Mouse (Mus musculus): ENCODE measurements at regions not wholly inside any gene's neighbourhood (a gene's known extent, or its start where the extent isn't known, plus 50 kb on each side); places are given as distances from the start of the nearest gene placed in this dataset.
"Not testable (repeated sequence)": the region's sequence is repeated elsewhere in the genome, so short reads cannot be mapped to it uniquely, and the experiment has no call there.

- no peak for ATAC-seq (ENCODE audit: extremely low read depth, insufficient number of reproducible peaks, low FRiP score, low TSS enrichment)
- Histone ChIP-seq H3K36me3 (no peaks in the 10 kb centered on the region), H3K9me3 (no peaks in the 10 kb centered on the region), H3K27me3 (replicated peaks) (no peaks in the 10 kb centered on the region), H3K4me3 (no peak overlapping the region), H3K4me1 (no peaks in the 10 kb centered on the region), H3K27ac (replicated peaks) (no peak overlapping the region), H3K4me2 (no peak overlapping the region), H3K9ac (no peak overlapping the region)
- 89% methylated on average over 1 of the region's 1 CpGs for WGBS
Measured at GRCm38 (mm10) chr13:81013953-81014352, 130.8 kb downstream of the Arrdc3 start.

- no peaks in the 10 kb centered on the region for H3K4me1 ChIP-seq
- no peak overlapping the region for H3K9ac ChIP-seq
- no peaks in the 10 kb centered on the region for H3K27me3 ChIP-seq (replicated peaks)
- H3K4me2 ChIP-seq: no peak overlapping the region
- no peak for ATAC-seq (ENCODE audit: extremely low read depth, insufficient number of reproducible peaks, low FRiP score, low TSS enrichment)
- no peak overlapping the region for H3K27ac ChIP-seq (replicated peaks)
- no peaks in the 10 kb centered on the region for H3K36me3 ChIP-seq
- WGBS: 76% methylated on average over 3 of the region's 3 CpGs
- H3K4me3 ChIP-seq: no peak overlapping the region
- no peaks in the 10 kb centered on the region for H3K9me3 ChIP-seq
Measured at GRCm38 (mm10) chr13:81020106-81020747, 137.0 kb downstream of the Arrdc3 start.

GRCm38 (mm10) chr13:81020811-81021210, 137.6 kb downstream of the Arrdc3 start:
- no peak overlapping the region for H3K4me3 ChIP-seq
- no peak for ATAC-seq (ENCODE audit: extremely low read depth, insufficient number of reproducible peaks, low FRiP score, low TSS enrichment)
- no peaks in the 10 kb centered on the region for H3K4me1 ChIP-seq
- no peaks in the 10 kb centered on the region for H3K9me3 ChIP-seq
- no peak overlapping the region for H3K4me2 ChIP-seq
- no peaks in the 10 kb centered on the region for H3K36me3 ChIP-seq
- H3K27me3 ChIP-seq (replicated peaks): no peaks in the 10 kb centered on the region
- WGBS: 81% methylated on average over 2 of the region's 2 CpGs
- no peak overlapping the region for H3K27ac ChIP-seq (replicated peaks)
- H3K9ac ChIP-seq: no peak overlapping the region

- Histone ChIP-seq H3K36me3 (no peaks in the 10 kb centered on the region), H3K27me3 (replicated peaks) (no peaks in the 10 kb centered on the region), H3K9ac (no peak overlapping the region), H3K4me3 (no peak overlapping the region), H3K4me1 (no peaks in the 10 kb centered on the region), H3K27ac (replicated peaks) (no peak overlapping the region), H3K9me3 (no peaks in the 10 kb centered on the region), H3K4me2 (no peak overlapping the region)
- ATAC-seq (ENCODE audit: extremely low read depth, insufficient number of reproducible peaks, low FRiP score, low TSS enrichment): no peak
- WGBS: 68% methylated on average over 1 of the region's 1 CpGs
Measured at GRCm38 (mm10) chr13:81022410-81022809, 139.2 kb downstream of the Arrdc3 start.

GRCm38 (mm10) chr13:81025241-81025760, 142.1 kb downstream of the Arrdc3 start:
- not testable (repeated sequence) for H3K9ac ChIP-seq; H3K36me3 ChIP-seq; H3K4me2 ChIP-seq; H3K27me3 ChIP-seq (replicated peaks); H3K4me1 ChIP-seq; H3K4me3 ChIP-seq; ATAC-seq (ENCODE audit: extremely low read depth, insufficient number of reproducible peaks, low FRiP score, low TSS enrichment); H3K9me3 ChIP-seq; H3K27ac ChIP-seq (replicated peaks)
- 88% methylated on average over 14 of the region's 14 CpGs for WGBS

GRCm38 (mm10) chr13:81037316-81037715, 154.1 kb downstream of the Arrdc3 start:
- Histone ChIP-seq H3K9me3 (no peaks in the 10 kb centered on the region), H3K4me3 (no peak overlapping the region), H3K4me2 (no peak overlapping the region), H3K27me3 (replicated peaks) (no peaks in the 10 kb centered on the region), H3K4me1 (no peaks in the 10 kb centered on the region), H3K36me3 (no peaks in the 10 kb centered on the region), H3K27ac (replicated peaks) (no peak overlapping the region), H3K9ac (no peak overlapping the region)
- ATAC-seq (ENCODE audit: extremely low read depth, insufficient number of reproducible peaks, low FRiP score, low TSS enrichment): no peak
- WGBS: 84% methylated on average over 1 of the region's 1 CpGs

- no peak overlapping the region for H3K4me3 ChIP-seq
- H3K4me1 ChIP-seq: no peaks in the 10 kb centered on the region
- 78% methylated on average over 4 of the region's 4 CpGs for WGBS
- no peaks in the 10 kb centered on the region for H3K36me3 ChIP-seq
- H3K4me2 ChIP-seq: no peak overlapping the region
- ATAC-seq (ENCODE audit: extremely low read depth, insufficient number of reproducible peaks, low FRiP score, low TSS enrichment): no peak
- H3K27me3 ChIP-seq (replicated peaks): no peaks in the 10 kb centered on the region
- no peaks in the 10 kb centered on the region for H3K9me3 ChIP-seq
- H3K27ac ChIP-seq (replicated peaks): no peak overlapping the region
- H3K9ac ChIP-seq: no peak overlapping the region
Measured at GRCm38 (mm10) chr13:81038736-81039135, 155.6 kb downstream of the Arrdc3 start.

GRCm38 (mm10) chr13:81040494-81040893, 157.3 kb downstream of the Arrdc3 start:
- no peak for ATAC-seq (ENCODE audit: extremely low read depth, insufficient number of reproducible peaks, low FRiP score, low TSS enrichment)
- no peak overlapping the region for H3K4me3 ChIP-seq
- H3K9ac ChIP-seq: no peak overlapping the region
- H3K27me3 ChIP-seq (replicated peaks): no peaks in the 10 kb centered on the region
- no peak overlapping the region for H3K27ac ChIP-seq (replicated peaks)
- no peaks in the 10 kb centered on the region for H3K4me1 ChIP-seq
- no peak overlapping the region for H3K4me2 ChIP-seq
- H3K9me3 ChIP-seq: no peaks in the 10 kb centered on the region
- no peaks in the 10 kb centered on the region for H3K36me3 ChIP-seq

GRCm38 (mm10) chr13:81041646-81042045, 158.5 kb downstream of the Arrdc3 start:
- WGBS: 74% methylated on average over 3 of the region's 3 CpGs
- no peak overlapping the region for H3K4me2 ChIP-seq

More at GRCm38 (mm10) chr13:81041646-81042045, 158.5 kb downstream of the Arrdc3 start:
- H3K9me3 ChIP-seq: no peaks in the 10 kb centered on the region
- H3K9ac ChIP-seq: no peak overlapping the region
- no peak overlapping the region for H3K27ac ChIP-seq (replicated peaks)
- H3K4me1 ChIP-seq: no peaks in the 10 kb centered on the region
- H3K36me3 ChIP-seq: no peaks in the 10 kb centered on the region
- no peak for ATAC-seq (ENCODE audit: extremely low read depth, insufficient number of reproducible peaks, low FRiP score, low TSS enrichment)
- no peak overlapping the region for H3K4me3 ChIP-seq
- H3K27me3 ChIP-seq (replicated peaks): no peaks in the 10 kb centered on the region
